Mouse (Mus musculus) ovary, postnatal 36 days (tissue): ENCODE measurements around the gene Mmgt2.

ENCODE experiments used
- DNase-seq: peaks from one replicate; pipeline ENCODE4 v3.0.0; 2022; ENCODE audit warnings: low spot score, mixed read lengths

Gene Mmgt2

DNA sequence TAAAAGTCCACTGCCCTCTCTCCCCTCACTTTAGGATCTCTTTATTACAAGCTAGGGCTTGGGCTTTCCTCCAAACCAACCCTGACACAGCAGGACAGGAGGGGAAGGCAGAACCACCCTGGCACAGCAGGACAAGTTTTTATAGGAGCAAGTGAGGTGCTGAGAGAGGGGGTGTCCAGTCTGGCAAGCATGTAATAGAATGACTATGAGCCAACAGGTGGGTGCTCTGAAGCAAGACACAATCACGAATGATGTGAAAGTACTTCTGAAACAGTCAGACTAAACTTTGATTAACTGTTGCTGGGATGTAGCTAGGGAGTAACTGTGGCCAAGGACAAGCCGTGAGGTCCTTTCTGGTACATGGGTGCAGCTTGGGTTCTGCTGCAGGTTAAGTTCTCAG lies 57.7 kb downstream of the Mmgt2 start:
- no peak for DNase-seq

DNA sequence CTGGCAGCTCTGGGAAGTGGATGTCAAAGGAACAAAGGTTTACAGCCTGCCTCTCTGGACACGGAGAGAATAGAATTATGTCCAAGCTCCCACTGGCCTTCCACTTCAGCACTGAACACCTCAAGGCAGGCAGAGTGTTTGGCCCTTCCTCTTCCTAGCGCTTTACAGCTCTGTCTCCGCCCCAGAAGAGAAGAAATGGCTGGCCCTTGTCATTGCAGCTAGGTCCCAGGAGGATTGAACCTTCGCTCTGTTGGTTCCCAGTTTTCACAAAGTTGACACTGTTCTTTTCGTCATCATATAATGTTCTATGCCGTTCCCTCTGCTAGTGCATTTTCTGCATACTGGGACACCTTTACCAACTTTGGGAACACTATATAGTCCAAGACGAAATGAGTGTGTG lies 59.8 kb downstream of the Mmgt2 start:
- no peak for DNase-seq

DNA sequence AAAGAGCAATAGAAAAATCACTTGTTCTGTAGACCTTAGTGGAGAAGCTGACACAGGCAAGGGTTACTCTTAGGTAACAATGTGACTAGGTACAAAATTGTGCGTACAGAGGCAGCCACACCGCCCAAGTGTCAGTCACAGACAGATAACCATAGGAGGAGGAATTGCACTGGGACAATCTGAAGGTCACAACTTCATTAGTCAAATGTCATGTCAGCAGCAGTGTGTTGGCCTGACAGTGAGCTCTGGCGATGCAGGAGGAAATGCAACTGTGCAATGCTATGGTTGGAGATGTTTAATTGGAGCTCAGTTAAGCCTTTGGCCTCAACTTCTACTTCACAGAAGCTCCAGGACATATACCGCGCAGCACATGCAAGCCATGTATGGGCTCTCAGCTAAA lies 62.2 kb downstream of the Mmgt2 start:
- no peak for DNase-seq
